Mouse (Mus musculus): ENCODE results near the gene Adnp. TPM values are rescaled to one million over a fixed set of nuclear protein-coding genes. Genes with fewer than 3 reads are reported as not detected.
"Not testable (repeated sequence)": the region's sequence is repeated elsewhere in the genome, so short reads cannot be mapped to it uniquely, and the experiment has no call there.

Adnp gene
- polyA plus RNA-seq, 1 experiment from 2014 or later, result 1.8 TPM

GRCm38 (mm10) chr2:168167781-168168180, 39.1 kb downstream of the Adnp start:
- Histone ChIP-seq H3K4me3 (no peak overlapping the region), H3K27me3 (replicated peaks) (no peaks in the 10 kb centered on the region), H3K9ac (no peak overlapping the region), H3K4me2 (no peak overlapping the region), H3K27ac (replicated peaks) (no peak overlapping the region), H3K9me3 (no peaks in the 10 kb centered on the region), H3K4me1 (peaks cover 42% of the 10 kb centered on the region), H3K36me3 (no peaks in the 10 kb centered on the region)
- ATAC-seq (ENCODE audit: extremely low read depth, insufficient number of reproducible peaks, low FRiP score, low TSS enrichment), result no peak
- 34% methylated on average over 3 of the region's 3 CpGs for WGBS

DNA sequence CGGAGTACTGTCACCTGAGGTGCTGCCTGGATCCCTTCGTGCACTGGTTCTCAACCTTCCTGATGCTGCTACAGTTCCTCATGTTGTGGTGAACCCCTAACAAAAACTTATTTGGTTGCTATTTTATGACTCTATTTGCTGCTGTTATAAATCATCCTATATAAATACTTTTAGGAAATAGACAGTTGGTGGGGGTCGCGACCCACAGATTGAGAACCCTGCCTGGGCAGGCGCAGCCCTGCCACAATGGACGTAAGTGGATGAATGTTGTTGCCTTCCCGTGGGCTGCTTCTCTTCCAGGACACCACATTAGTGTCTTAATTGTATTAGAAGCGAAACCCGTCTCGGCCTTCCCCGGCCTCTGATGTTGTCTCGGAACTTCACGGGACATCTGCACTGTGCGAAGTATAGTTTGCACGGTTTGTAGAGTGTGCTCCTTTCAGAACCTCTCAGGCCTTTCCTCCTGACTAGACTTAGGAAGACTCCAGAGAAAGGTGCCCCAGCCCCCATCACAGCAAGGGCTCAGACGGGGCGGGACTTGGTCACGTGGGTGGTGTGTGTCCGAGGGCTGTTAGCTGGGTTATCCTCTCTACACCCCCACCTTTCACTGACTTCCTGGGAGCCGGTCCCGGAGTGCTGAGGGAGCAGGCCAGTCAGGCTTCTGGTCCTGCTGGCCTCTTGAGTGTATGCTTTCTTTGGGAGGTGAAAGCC, 40.0 kb downstream of the Adnp start:
- peaks cover 49% of the 10 kb centered on the region for H3K4me1 ChIP-seq

DNA sequence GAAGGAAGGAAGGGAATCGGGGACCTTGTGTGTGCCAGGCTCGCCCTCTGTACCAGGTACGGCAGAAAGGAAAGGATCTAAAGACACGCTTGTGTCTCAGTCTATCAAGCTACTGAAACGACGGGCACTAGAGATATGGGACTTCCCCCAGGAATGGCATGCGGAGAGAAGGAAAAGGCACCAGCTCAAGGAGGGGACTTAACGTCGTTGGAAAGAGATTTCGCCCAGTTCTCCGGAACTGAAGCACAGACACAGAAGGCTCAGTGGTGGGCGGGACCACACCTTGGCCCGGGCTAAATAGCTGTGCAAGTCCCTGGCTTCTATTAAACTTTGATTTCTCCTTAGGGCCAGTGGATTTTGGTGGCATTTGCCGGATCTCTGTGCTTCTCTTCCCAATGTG, 44.9 kb downstream of the Adnp start:
- ATAC-seq (ENCODE audit: extremely low read depth, insufficient number of reproducible peaks, low FRiP score, low TSS enrichment), result no peak
- peak overlapping the region; percentile 47 for H3K4me3 ChIP-seq
- H3K27me3 ChIP-seq (replicated peaks), result peaks cover 5% of the 10 kb centered on the region; the same call in 1 of the 2 replicates
- 6% methylated on average over 14 of the region's 14 CpGs for WGBS
- H3K9me3 ChIP-seq, result no peaks in the 10 kb centered on the region
- peak overlapping the region; percentile 75 for H3K9ac ChIP-seq
- H3K4me1 ChIP-seq, result peaks cover 44% of the 10 kb centered on the region
- peak overlapping the region; percentile 71 for H3K4me2 ChIP-seq
- peak overlapping the region; percentile 86 for H3K27ac ChIP-seq (replicated peaks)
- no peaks in the 10 kb centered on the region for H3K36me3 ChIP-seq

More for the DNA sequence above, 40.0 kb downstream of the Adnp start:
- ATAC-seq (ENCODE audit: extremely low read depth, insufficient number of reproducible peaks, low FRiP score, low TSS enrichment), result no peak; the same call in 1 of the 2 replicates
- no peak overlapping the region for H3K4me3 ChIP-seq
- no peaks in the 10 kb centered on the region for H3K9me3 ChIP-seq
- peak overlapping the region; percentile 32; the same call in 1 of the 2 replicates for H3K4me2 ChIP-seq
- no peaks in the 10 kb centered on the region for H3K27me3 ChIP-seq (replicated peaks)
- 36% methylated on average over 21 of the region's 21 CpGs for WGBS
- H3K36me3 ChIP-seq, result no peaks in the 10 kb centered on the region
- peak overlapping the region; percentile 53 for H3K9ac ChIP-seq
- H3K27ac ChIP-seq (replicated peaks), result 0 out of 2 replicates have a peak overlapping the region, but pooled peaks have one; percentile 25

GRCm38 (mm10) chr2:168161514-168161971, 45.4 kb downstream of the Adnp start:
- peak overlapping the region; percentile 47 for H3K4me3 ChIP-seq
- 2% methylated on average over 11 of the region's 11 CpGs for WGBS
- peaks cover 40% of the 10 kb centered on the region for H3K4me1 ChIP-seq
- H3K9ac ChIP-seq, result peak overlapping the region; percentile 75
- no peaks in the 10 kb centered on the region for H3K36me3 ChIP-seq
- ATAC-seq (ENCODE audit: extremely low read depth, insufficient number of reproducible peaks, low FRiP score, low TSS enrichment), result peak; percentile 11; the same call in 1 of the 2 replicates
- H3K27ac ChIP-seq (replicated peaks), result peak overlapping the region; percentile 86
- H3K27me3 ChIP-seq (replicated peaks), result peaks cover 5% of the 10 kb centered on the region; the same call in 1 of the 2 replicates
- H3K4me2 ChIP-seq, result peak overlapping the region; percentile 71
- no peaks in the 10 kb centered on the region for H3K9me3 ChIP-seq

- Histone ChIP-seq H3K9me3 (no peaks in the 10 kb centered on the region), H3K27ac (replicated peaks) (no peak overlapping the region)
- WGBS, result 77% methylated on average over 9 of the region's 9 CpGs
These were observed 46.5 kb downstream of the Adnp start for GRCm38 (mm10) chr2:168160370-168160930.

DNA sequence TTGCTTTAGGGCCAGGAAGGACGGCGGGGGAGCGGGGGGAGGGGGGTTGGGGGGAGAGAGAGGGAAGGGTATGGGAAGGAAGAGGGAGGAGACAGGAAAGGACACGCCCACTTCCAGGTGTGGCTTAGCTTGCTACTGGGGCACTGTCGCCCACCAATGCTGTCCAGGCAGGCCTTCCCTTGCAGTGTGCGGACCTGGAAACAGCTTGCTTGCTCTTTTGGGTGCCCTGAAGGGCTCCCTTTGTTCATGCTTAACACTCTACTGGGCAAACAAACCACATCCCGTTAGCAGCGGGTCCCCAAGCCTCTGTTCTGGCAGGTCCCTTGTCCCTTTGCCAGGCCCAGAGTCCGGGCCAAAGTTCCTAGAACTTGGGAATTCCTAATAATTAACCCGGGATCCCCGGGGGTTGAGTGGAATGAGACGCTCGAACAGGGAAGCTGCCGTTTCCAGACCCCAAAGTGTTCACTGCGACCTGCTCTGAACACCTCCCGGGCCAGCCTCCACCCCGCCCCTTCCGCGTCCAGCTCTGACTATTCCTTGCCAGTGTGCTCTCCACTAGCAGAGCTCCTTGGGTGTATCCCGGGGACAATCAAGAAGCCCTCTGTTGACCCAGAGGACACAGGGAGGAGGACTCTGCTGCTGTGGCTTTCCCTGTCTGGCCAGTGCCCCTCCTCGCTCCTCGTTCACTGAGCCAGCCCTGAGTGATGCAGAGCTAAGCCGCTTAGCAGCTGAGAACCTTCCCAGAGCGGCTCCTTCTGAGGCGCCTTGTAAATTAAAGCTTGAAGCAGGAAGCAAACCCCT, 47.8 kb downstream of the Adnp start:
- peaks cover 52% of the 10 kb centered on the region for H3K4me1 ChIP-seq
- peak overlapping the region; percentile 45 for H3K4me3 ChIP-seq
- ATAC-seq (ENCODE audit: extremely low read depth, insufficient number of reproducible peaks, low FRiP score, low TSS enrichment), result no peak
- peaks cover 5% of the 10 kb centered on the region; the same call in 1 of the 2 replicates for H3K27me3 ChIP-seq (replicated peaks)
- no peaks in the 10 kb centered on the region for H3K9me3 ChIP-seq
- WGBS, result 8% methylated on average over 25 of the region's 25 CpGs
- peak overlapping the region; percentile 53 for H3K27ac ChIP-seq (replicated peaks)
- H3K9ac ChIP-seq, result peak overlapping the region; percentile 78
- peak overlapping the region; percentile 74 for H3K4me2 ChIP-seq
- H3K36me3 ChIP-seq, result no peaks in the 10 kb centered on the region

More at GRCm38 (mm10) chr2:168160370-168160930, 46.5 kb downstream of the Adnp start:
- no peak overlapping the region for H3K4me2 ChIP-seq
- H3K36me3 ChIP-seq, result no peaks in the 10 kb centered on the region
- peaks cover 39% of the 10 kb centered on the region for H3K4me1 ChIP-seq
- no peak overlapping the region for H3K4me3 ChIP-seq
- no peak for ATAC-seq (ENCODE audit: extremely low read depth, insufficient number of reproducible peaks, low FRiP score, low TSS enrichment)
- H3K9ac ChIP-seq, result no peak overlapping the region
- peaks cover 5% of the 10 kb centered on the region; the same call in 1 of the 2 replicates for H3K27me3 ChIP-seq (replicated peaks)

- not testable (repeated sequence) for H3K9ac ChIP-seq; H3K27ac ChIP-seq (replicated peaks); H3K4me2 ChIP-seq; ATAC-seq (ENCODE audit: extremely low read depth, insufficient number of reproducible peaks, low FRiP score, low TSS enrichment); H3K36me3 ChIP-seq; H3K4me3 ChIP-seq; H3K9me3 ChIP-seq; H3K27me3 ChIP-seq (replicated peaks)
- peaks cover 57% of the 10 kb centered on the region for H3K4me1 ChIP-seq
- 39% methylated on average over 9 of the region's 11 CpGs for WGBS
These were observed 48.9 kb downstream of the Adnp start for GRCm38 (mm10) chr2:168157974-168158373.

DNA sequence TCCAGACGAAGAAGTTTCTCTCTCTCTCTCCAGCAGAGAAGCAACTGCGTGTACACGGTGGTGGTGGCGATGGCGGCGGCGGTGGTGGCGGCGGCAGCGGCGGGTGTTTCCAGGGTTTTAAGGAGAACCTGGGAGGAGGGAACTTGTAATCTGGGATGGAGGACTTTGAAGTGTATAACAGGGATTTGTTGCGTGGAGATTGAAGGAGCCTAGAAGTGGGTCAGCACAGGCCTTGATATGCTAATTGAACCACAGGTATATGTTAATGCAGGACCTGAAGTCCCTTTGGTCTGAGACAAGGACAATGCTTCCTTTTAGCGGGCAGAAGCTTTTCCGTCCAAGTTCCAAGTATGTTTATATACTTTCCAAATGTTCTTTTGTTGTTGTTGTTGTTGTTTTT, 50.6 kb downstream of the Adnp start:
- Histone ChIP-seq H3K36me3 (no peaks in the 10 kb centered on the region), H3K4me1 (peaks cover 44% of the 10 kb centered on the region), H3K9me3 (no peaks in the 10 kb centered on the region), H3K27me3 (replicated peaks) (peaks cover 5% of the 10 kb centered on the region; the same call in 1 of the 2 replicates), H3K27ac (replicated peaks) (no peak overlapping the region), H3K4me2 (no peak overlapping the region), H3K9ac (no peak overlapping the region), H3K4me3 (no peak overlapping the region)
- no peak for ATAC-seq (ENCODE audit: extremely low read depth, insufficient number of reproducible peaks, low FRiP score, low TSS enrichment)
- whole genome bisulfite sequencing, result 54% methylated on average over 14 of the region's 14 CpGs

DNA sequence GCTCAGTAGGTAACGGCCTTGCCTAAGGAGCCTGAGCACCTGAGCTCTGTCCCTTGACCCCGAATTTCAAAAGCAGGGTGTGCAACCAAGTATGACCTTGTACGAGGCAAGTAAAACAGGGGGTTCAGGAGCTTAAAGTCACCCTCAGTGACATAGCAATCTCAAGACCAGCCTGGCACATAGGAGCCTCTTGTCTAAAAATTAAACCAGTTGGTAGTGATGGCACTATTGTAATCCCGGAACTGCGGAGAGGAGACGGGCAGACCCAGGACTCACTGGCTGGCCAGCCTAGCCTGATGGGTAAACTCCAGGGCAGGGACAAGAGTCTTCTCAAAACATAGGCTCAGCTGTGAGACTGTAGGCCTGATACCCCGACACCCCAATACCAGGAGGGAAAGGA, 51.2 kb downstream of the Adnp start:
- H3K36me3 ChIP-seq, result no peaks in the 10 kb centered on the region
- H3K27ac ChIP-seq (replicated peaks), result no peak overlapping the region
- H3K27me3 ChIP-seq (replicated peaks), result peaks cover 5% of the 10 kb centered on the region; the same call in 1 of the 2 replicates
- H3K9ac ChIP-seq, result no peak overlapping the region
- peaks cover 39% of the 10 kb centered on the region for H3K4me1 ChIP-seq
- no peaks in the 10 kb centered on the region for H3K9me3 ChIP-seq
- 91% methylated on average over 7 of the region's 7 CpGs for WGBS
- H3K4me3 ChIP-seq, result no peak overlapping the region
- ATAC-seq (ENCODE audit: extremely low read depth, insufficient number of reproducible peaks, low FRiP score, low TSS enrichment), result no peak
- H3K4me2 ChIP-seq, result no peak overlapping the region

GRCm38 (mm10) chr2:168154090-168154881, 52.6 kb downstream of the Adnp start:
- H3K4me1 ChIP-seq, result peaks cover 30% of the 10 kb centered on the region
- no peaks in the 10 kb centered on the region; the same call in 1 of the 2 replicates for H3K27me3 ChIP-seq (replicated peaks)
- H3K27ac ChIP-seq (replicated peaks), result peak overlapping the region; percentile 81
- ATAC-seq (ENCODE audit: extremely low read depth, insufficient number of reproducible peaks, low FRiP score, low TSS enrichment), result peak; percentile 86
- WGBS, result 20% methylated on average over 13 of the region's 14 CpGs
- peak overlapping the region; percentile 27 for H3K4me3 ChIP-seq
- peak overlapping the region; percentile 74 for H3K9ac ChIP-seq
- H3K4me2 ChIP-seq, result peak overlapping the region; percentile 62
- H3K36me3 ChIP-seq, result no peaks in the 10 kb centered on the region
- no peaks in the 10 kb centered on the region for H3K9me3 ChIP-seq
